Mouse (Mus musculus) thymus, adult 2 months (tissue): ENCODE data around the gene 2610301B20Rik.

Experiments used
- CTCF ChIP-seq: fragments of 200-500 bp; IDR thresholded peaks from 2 replicates; pipeline ENCODE4 v1.5.1; 2012; ENCODE audit warnings: mild to moderate bottlenecking, control low read depth, low read length, moderate library complexity, borderline replicate concordance; ENCODE audit not compliant: control insufficient read depth, poor library complexity, insufficient read depth; ENCODE audit errors: extremely low read depth
- POLR2A ChIP-seq: fragments of 200-500 bp; IDR thresholded peaks from 2 replicates; pipeline ENCODE4 v1.6.1; 2012; ENCODE audit warnings: mild to moderate bottlenecking, low read length, control low read depth, moderate library complexity; ENCODE audit not compliant: control insufficient read depth, poor library complexity, insufficient read depth; ENCODE audit errors: extremely low read depth

GRCm38 (mm10) chr4:10888835-10889234, 14.5 kb downstream of the 2610301B20Rik start:
- no peak for TF ChIP-seq POLR2A
- no peak for TF ChIP-seq CTCF
